Mouse (Mus musculus) E14TG2a.4 (cell line): ENCODE results near the gene Hoxb1.

Experiments used
- CTCF ChIP-seq: conservative IDR thresholded peaks from 2 replicates; pipeline ENCODE4 v1.5.1; 2014; ENCODE audit warnings: low read length
- NANOG ChIP-seq: IDR thresholded peaks from 2 replicates; pipeline ENCODE4 v1.6.1; 2014; ENCODE audit warnings: borderline replicate concordance, low read length, mixed read lengths
- POU5F1 ChIP-seq: IDR thresholded peaks from 2 replicates; pipeline ENCODE4 v1.6.1; 2014; ENCODE audit warnings: low read length, borderline replicate concordance

GRCm38 (mm10) chr11:96338957-96339855 lies 26.3 kb upstream of the Hoxb1 start:
- TF ChIP-seq CTCF (no peak), POU5F1 (no peak), NANOG (no peak)
